Mouse (Mus musculus): ENCODE results near the gene Ncor2. TPM values are rescaled to one million over a fixed set of nuclear protein-coding genes. Genes with fewer than 3 reads are reported as not detected.

Gene Ncor2
- polyA plus RNA-seq, 1 experiment from 2014 or later, result 17.0 TPM

DNA sequence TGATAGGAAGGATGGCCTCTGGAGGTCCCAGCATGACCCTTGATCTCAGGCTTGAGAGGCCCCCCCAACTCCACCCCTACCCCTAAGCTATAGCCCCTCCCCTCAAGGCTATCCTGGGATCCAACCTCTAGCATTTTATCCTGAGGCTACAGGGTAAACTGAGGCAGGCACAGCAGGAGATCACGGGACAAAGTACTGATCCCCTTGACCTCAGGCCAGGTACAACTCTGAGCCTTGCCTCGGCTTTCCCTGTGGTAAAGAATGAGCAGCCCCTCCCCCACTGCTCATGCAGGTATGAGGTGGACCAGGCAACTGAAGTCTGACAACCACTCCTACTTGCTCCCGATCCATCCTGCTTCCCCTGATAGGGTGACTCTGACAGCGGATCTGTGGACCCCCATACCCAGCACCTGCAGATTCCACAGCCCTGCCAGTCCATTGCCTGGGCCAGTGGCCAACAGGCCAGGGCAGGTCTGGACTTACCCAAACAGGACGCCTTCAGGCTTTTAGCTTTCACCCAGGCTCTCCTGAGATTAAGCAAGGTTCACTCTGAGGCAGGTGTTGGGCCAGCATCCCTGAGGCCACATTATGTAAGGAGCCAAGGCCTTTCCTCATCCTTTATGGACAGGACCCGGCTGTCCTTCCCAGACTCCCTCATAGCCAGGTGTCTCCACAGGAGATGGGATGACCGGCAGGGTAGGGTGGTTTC, 11.2 kb upstream of the Ncor2 start:
- Histone ChIP-seq H3K4me2 (no peak overlapping the region), H3K36me3 (no peaks in the 10 kb centered on the region), H3K27ac (ENCODE audit: poor library complexity, severe bottlenecking) (no peak overlapping the region), H3K9me3 (replicated peaks) (0 out of 2 replicates have a peak, but pooled peaks cover 7% of the 10 kb centered on the region), H3K27me3 (replicated peaks) (0 out of 2 replicates have a peak, but pooled peaks cover 4% of the 10 kb centered on the region), H3K9ac (no peak overlapping the region), H3K4me1 (replicated peaks) (peaks cover 8% of the 10 kb centered on the region; the same call in 1 of the 2 replicates), H3K4me3 (no peak overlapping the region)
- ATAC-seq (ENCODE audit: insufficient number of reproducible peaks, low FRiP score), result no peak
- 69% methylated on average over 7 of the region's 7 CpGs for WGBS

- no peak overlapping the region for H3K9ac ChIP-seq
- H3K27me3 ChIP-seq (replicated peaks), result 0 out of 2 replicates have a peak, but pooled peaks cover 4% of the 10 kb centered on the region
- H3K9me3 ChIP-seq (replicated peaks), result 0 out of 2 replicates have a peak, but pooled peaks cover 7% of the 10 kb centered on the region
- no peak for ATAC-seq (ENCODE audit: insufficient number of reproducible peaks, low FRiP score)
- H3K36me3 ChIP-seq, result no peaks in the 10 kb centered on the region
- no peak overlapping the region for H3K4me3 ChIP-seq
- H3K4me2 ChIP-seq, result no peak overlapping the region
- WGBS, result 41% methylated on average over 11 of the region's 11 CpGs
- H3K4me1 ChIP-seq (replicated peaks), result peaks cover 14% of the 10 kb centered on the region; the same call in 1 of the 2 replicates
- no peak overlapping the region for H3K27ac ChIP-seq (ENCODE audit: poor library complexity, severe bottlenecking)
Observed at GRCm38 (mm10) chr5:125189625-125190024, 10.6 kb upstream of the Ncor2 start.

- Histone ChIP-seq H3K9ac (no peak overlapping the region), H3K4me1 (replicated peaks) (peaks cover 17% of the 10 kb centered on the region; the same call in 1 of the 2 replicates), H3K27ac (ENCODE audit: poor library complexity, severe bottlenecking) (no peak overlapping the region), H3K9me3 (replicated peaks) (0 out of 2 replicates have a peak, but pooled peaks cover 7% of the 10 kb centered on the region), H3K27me3 (replicated peaks) (0 out of 2 replicates have a peak, but pooled peaks cover 4% of the 10 kb centered on the region), H3K4me2 (no peak overlapping the region), H3K36me3 (no peaks in the 10 kb centered on the region), H3K4me3 (no peak overlapping the region)
- WGBS, result 31% methylated on average over 12 of the region's 12 CpGs
- no peak for ATAC-seq (ENCODE audit: insufficient number of reproducible peaks, low FRiP score)
Observed at GRCm38 (mm10) chr5:125188812-125189598, 10.0 kb upstream of the Ncor2 start.

DNA sequence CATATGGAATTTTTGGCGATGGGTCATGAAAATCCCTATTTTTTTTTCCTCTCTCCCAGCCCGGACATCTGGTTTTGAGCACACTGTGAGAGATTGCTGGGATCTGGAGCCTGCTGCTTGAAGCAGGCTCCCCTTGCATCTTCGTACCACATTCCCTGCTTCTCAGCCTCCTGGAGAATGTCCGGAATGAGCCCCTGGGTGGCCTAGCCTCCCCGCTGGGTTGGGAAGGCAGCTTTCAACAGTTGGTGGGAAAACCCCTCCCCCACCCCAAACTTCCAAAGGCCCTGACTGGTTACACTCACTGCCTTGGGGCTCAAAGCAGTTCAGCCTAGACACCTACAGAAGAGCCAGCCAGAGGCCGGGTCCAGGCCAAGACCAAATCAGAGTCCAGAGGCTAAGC, 5.8 kb upstream of the Ncor2 start:
- H3K9me3 ChIP-seq (replicated peaks), result 0 out of 2 replicates have a peak, but pooled peaks cover 7% of the 10 kb centered on the region
- H3K9ac ChIP-seq, result no peak overlapping the region
- H3K4me3 ChIP-seq, result no peak overlapping the region
- 18% methylated on average over 6 of the region's 6 CpGs for WGBS
- H3K27ac ChIP-seq (ENCODE audit: poor library complexity, severe bottlenecking), result no peak overlapping the region
- H3K4me2 ChIP-seq, result no peak overlapping the region
- H3K27me3 ChIP-seq (replicated peaks), result 0 out of 2 replicates have a peak, but pooled peaks cover 4% of the 10 kb centered on the region
- peaks cover 31% of the 10 kb centered on the region for H3K4me1 ChIP-seq (replicated peaks)
- no peaks in the 10 kb centered on the region for H3K36me3 ChIP-seq
- ATAC-seq (ENCODE audit: insufficient number of reproducible peaks, low FRiP score), result no peak

DNA sequence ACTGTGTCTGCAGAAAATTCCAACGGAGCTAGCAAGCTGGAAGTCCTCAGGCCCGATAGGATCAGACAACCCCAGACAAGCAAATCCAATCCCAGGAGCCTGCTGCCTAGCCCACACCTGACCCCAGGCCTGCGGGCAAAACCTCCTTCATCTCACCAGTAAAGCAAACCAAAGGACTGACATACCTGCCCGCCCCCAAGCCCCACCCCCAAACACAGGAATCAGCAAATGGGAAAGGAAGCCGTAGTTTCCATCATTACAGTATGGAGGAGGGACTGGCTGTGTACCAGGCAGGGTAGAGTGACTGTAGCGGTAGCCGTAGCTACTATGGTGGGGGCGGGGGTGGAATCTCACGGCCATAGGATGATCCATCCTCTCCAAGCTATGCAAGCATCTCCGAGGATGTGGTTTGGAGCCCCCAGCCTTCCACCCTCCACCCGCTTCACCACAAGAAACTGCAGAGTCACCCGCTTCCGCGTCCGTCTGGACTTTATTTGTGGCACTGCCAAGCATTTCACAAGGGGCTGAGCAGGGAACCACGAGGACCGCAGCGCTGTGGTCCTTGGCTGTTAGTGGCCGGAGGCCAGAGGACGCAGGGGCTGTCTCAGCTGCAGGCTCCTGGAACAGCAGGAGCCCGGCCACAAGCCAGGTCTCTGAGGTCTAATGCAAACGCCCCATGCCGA, 4.4 kb upstream of the Ncor2 start:
- no peak for ATAC-seq (ENCODE audit: insufficient number of reproducible peaks, low FRiP score)
- Histone ChIP-seq H3K4me2 (peak overlapping the region; percentile 23; the same call in 1 of the 2 replicates), H3K9ac (peak overlapping the region; percentile 47; the same call in 1 of the 2 replicates), H3K9me3 (replicated peaks) (0 out of 2 replicates have a peak, but pooled peaks cover 7% of the 10 kb centered on the region), H3K4me1 (replicated peaks) (peaks cover 33% of the 10 kb centered on the region), H3K27ac (ENCODE audit: poor library complexity, severe bottlenecking) (no peak overlapping the region), H3K27me3 (replicated peaks) (0 out of 2 replicates have a peak, but pooled peaks cover 4% of the 10 kb centered on the region), H3K36me3 (no peaks in the 10 kb centered on the region), H3K4me3 (no peak overlapping the region)
- WGBS, result 22% methylated on average over 23 of the region's 23 CpGs

DNA sequence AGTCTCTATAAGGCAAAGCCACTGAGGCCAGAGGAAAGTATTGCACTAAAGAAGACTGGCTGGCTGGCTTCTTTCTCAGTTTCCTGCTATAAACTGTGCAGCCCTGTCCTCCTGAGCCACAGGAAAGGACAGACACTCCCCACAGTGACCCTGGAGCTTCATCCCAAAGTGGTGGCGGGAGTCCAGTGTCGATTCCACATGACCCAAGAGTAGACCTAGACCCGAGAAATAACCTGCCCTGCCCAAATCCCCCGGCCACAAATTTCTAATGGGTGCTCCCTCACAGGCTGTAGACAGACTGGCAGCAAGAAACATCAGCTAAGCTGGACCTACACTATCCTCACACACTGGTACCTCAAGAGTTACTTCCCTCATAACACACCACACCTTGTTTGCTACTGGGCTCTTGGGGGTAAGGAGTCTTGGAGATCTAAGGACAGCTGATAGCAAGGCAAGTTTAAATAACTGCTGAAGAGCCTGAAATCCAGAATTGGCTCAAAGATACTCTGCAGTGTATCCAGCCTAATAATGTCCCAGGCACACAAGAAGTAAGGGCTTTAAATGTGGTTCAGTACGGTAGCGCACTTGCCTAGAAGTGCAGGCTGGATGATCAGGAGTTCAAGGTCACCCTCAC, 1.7 kb upstream of the Ncor2 start:
- peaks cover 51% of the 10 kb centered on the region for H3K4me1 ChIP-seq (replicated peaks)
- no peak overlapping the region for H3K27ac ChIP-seq (ENCODE audit: poor library complexity, severe bottlenecking)
- H3K9ac ChIP-seq, result no peak overlapping the region
- H3K4me2 ChIP-seq, result peak overlapping the region; percentile 96; the same call in 1 of the 2 replicates
- no peaks in the 10 kb centered on the region for H3K9me3 ChIP-seq (replicated peaks)
- 0 out of 2 replicates have a peak, but pooled peaks cover 3% of the 10 kb centered on the region for H3K27me3 ChIP-seq (replicated peaks)
- ATAC-seq (ENCODE audit: insufficient number of reproducible peaks, low FRiP score), result no peak
- 78% methylated on average over 6 of the region's 6 CpGs for whole genome bisulfite sequencing
- no peak overlapping the region for H3K4me3 ChIP-seq
- no peaks in the 10 kb centered on the region for H3K36me3 ChIP-seq

DNA sequence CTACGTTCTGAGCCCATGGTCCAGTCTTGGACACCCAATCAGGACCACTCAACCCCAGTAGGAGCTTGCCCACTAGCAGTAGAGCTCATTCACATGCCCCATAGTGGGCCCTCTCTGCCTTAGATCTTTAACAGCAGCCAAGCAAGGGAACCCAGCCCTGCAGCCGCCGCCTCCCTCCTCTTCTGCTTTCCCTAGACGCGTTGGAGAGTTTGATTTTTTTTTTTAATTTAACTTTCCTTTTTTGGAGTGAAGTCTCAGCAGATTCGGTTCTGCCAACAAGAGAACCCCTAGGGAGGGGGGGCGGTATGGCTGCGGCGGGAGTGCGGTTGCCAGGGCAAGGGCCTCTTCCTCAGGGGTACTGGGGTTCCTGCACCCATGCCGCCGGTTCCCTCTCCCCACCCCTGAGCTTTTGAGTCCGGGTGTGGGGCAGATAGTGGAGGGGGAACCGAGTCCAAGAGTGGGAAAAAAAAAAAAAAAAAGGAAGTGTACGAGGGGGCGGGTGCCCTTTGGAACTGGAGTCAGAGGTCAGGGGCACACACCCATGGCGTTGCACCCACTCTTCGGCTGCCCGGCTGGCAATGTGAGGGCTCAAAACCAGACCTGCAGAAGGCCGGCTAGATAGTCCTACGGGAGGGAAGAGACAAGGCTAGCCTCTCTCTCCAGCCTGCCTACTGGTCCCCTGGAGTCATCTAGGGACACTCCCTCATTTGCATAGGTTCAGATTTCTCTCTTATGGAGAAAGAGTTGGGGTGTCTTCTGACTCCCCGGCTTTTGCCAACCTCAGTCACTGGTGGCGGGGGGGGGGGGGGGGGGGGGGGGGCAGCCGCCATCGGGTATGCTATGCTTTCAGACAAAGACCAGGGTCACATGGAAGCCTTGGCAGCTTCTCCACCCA, 963 bp upstream of the Ncor2 start:
- 5% methylated on average over 21 of the region's 25 CpGs for WGBS
- no peak for ATAC-seq (ENCODE audit: insufficient number of reproducible peaks, low FRiP score)
- Histone ChIP-seq H3K27ac (ENCODE audit: poor library complexity, severe bottlenecking) (peak overlapping the region; percentile 56), H3K27me3 (replicated peaks) (no peaks in the 10 kb centered on the region), H3K4me2 (peak overlapping the region; percentile 96), H3K9me3 (replicated peaks) (no peaks in the 10 kb centered on the region), H3K9ac (peak overlapping the region; percentile 72), H3K36me3 (no peaks in the 10 kb centered on the region), H3K4me1 (replicated peaks) (peaks cover 51% of the 10 kb centered on the region), H3K4me3 (peak overlapping the region; percentile 95)

GRCm38 (mm10) chr5:125178171-125179006, 630 bp downstream of the Ncor2 start:
- Histone ChIP-seq H3K4me1 (replicated peaks) (peaks cover 51% of the 10 kb centered on the region), H3K4me2 (peak overlapping the region; percentile 96), H3K9me3 (replicated peaks) (no peaks in the 10 kb centered on the region), H3K9ac (peak overlapping the region; percentile 94), H3K27me3 (replicated peaks) (no peaks in the 10 kb centered on the region), H3K36me3 (no peaks in the 10 kb centered on the region), H3K27ac (ENCODE audit: poor library complexity, severe bottlenecking) (peak overlapping the region; percentile 96), H3K4me3 (peak overlapping the region; percentile 95)
- WGBS, result under 1% methylated on average over 59 of the region's 60 CpGs
- ATAC-seq (ENCODE audit: insufficient number of reproducible peaks, low FRiP score), result peak; percentile 43

DNA sequence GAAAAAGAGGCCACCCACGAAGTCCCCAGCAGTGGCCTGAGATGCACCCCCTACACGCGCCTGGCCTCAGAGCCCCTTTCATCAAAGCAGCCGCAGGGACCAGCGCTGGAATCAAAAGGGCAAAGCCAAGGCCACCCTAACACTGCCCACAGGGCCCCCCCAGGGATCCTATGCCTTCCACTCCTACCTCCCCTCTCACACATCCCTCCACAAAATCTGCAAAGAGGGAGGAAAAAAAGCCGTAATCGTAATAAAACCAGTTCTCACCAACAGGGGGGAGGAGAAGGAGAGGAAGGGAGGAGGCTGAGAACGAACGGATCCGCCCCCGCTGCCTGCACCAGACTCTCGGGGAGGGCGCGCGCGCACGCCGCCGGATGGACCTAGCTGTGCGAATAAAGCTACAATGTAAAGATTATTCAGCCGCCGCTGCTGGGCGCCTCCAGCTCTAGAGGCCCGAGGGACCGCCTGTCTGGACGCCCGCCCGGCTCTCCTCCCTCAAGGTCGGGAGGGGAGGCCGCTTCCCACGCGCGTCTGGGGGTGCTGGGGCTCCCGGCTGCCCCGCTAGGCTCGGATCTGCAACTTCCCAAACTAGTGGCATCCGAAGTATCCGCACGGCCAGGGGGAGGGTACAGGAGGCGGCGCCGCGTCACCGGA, 1.4 kb downstream of the Ncor2 start:
- Histone ChIP-seq H3K27me3 (replicated peaks) (no peaks in the 10 kb centered on the region), H3K4me3 (peak overlapping the region; percentile 95), H3K9me3 (replicated peaks) (no peaks in the 10 kb centered on the region), H3K4me1 (replicated peaks) (peaks cover 56% of the 10 kb centered on the region), H3K9ac (peak overlapping the region; percentile 94), H3K4me2 (peak overlapping the region; percentile 96), H3K27ac (ENCODE audit: poor library complexity, severe bottlenecking) (peak overlapping the region; percentile 96), H3K36me3 (no peaks in the 10 kb centered on the region)
- WGBS, result under 1% methylated on average over 44 of the region's 44 CpGs
- ATAC-seq (ENCODE audit: insufficient number of reproducible peaks, low FRiP score), result peak; percentile 61
